Mouse (Mus musculus) c-Kit-positive CD71-positive TER-119-positive erythroid progenitor cells, embryonic 14.5 days (primary cell): ENCODE results near the gene Dap.

Experiments used
- DNase-seq: peaks from one replicate; pipeline ENCODE4 v3.0.0-alpha.2; 2013; ENCODE audit warnings: low spot score

Dap gene

DNA sequence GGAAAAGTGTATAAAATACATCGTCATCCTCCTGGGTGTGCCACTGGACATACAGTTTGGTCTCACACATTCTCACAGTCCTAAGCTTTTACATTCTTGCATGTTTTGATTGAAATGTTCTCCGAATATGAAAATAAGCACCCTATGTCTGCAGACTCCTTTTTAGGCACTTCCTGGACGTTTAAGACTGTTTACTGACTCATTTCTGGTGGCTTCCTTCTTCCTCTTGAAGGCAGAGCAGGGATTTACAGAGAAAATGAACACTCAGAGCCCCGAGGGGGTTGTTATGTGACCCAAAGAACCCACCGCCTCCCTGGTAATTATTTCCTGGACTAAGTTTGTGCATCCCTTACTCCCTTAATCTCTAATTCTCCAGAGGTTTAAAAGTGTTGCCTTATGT lies 13.8 kb downstream of the Dap start:
- DNase-seq, result no peak

DNA sequence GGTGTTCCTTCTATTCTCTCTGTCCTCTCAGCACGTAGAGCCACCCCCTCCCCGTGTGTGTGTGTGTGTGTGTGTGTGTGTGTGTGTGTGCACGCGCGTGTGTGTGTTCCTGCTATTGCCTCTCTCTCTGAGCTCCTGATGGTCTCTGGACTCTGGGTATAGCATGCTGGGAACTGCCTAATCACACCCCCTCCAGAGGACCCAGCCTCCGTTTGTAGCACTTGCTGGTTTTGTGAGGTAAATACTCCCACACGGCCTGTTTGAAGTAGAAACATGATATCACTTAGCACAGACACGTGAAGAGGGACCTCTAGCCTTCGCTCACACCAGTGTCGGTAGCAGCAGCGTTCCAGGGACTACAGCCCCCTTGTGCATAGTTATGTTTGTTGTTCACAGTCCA lies 14.5 kb downstream of the Dap start:
- no peak for DNase-seq

DNA sequence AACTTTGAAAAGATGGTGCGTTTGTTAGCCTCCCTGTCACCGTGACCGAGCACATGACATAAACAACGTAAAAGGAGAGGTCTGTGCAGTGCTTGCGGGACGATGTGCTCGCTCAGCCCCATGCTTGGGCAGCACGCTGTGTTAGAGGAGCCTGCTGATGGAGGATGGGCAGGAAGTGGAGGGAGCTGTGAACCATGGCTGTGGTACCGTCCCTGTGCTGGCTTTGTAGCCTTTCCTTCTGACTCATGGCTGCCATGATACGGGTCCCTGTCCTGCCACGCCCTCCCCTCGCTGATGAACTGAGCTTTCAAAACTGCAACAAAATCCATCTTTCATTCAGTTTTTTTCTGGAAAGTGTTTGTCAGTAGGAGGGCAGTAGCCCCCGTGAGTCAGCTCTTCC lies 15.6 kb downstream of the Dap start:
- DNase-seq, result no peak

DNA sequence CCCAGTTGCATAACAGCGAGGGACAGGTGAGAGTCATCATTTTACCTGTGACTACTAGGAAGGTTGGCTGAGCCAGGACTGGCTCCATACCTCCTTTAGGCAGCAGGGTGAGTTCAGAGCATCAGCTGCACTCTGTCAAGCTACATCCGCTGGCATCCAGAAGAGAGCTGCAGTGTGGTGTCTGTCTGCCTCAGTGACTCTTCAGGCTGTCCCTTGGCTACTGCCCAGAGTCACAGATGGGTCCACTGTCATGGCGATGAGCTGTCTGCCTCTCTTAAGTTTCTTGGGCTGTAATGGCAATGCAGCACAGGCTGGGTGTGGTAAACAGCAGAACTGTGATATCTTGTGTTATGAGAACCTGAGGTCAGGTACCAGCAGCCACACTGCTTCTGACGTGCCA lies 16.1 kb downstream of the Dap start:
- no peak for DNase-seq

DNA sequence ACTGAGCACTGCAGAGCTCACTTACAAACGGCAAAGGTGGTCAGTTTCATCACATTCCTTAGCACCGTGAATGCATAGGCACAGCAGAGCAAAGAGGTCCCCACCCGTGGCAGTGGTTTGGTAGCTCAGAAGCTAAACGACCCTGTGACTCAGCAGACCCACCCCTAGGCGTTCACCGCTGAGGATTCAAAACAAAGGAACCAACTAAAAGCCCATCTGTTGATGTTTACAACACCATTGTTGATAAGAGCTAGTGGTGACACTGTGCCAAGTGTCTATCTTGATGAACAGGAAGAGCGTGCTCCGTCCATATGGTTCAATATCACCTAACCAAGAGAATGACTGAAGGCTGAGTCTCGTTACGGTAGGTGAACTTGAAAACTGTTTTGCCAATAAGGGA lies 19.1 kb downstream of the Dap start:
- no peak for DNase-seq

DNA sequence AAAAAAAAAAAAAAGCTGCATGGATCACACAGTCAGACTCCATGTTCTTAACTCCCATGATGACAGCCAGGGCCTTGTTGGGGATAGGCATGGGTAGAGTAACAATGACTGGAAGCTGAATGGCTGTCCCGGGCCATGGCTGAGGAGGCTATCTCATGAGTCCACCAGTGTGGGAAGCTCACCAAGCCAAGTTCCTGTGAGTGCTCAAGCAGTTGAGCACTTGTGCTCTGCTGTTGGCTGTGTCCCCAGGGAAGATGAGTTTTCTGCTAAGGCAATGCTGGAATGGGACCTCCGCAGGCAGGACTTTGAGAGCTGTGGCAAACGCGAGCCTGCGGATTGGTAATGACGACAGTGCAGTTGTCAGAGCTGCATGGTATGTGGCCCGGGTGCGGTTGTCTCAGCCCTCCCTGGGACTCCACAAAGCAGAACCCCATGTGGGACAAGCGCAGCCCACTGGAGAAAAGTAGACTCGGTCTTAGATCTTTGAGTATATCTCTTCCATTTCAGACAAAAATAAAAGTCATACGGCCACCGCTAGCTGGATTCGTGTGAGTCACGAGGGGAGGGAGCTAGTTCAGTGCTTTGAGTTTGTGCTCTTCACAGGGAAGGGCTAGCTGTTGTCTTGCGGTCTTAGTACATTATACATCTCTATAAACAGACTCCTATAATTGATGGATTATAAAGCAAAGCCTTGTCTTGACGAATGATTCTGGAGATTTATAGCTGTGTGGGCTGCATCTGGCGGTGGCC lies 20.8 kb downstream of the Dap start:
- no peak for DNase-seq

DNA sequence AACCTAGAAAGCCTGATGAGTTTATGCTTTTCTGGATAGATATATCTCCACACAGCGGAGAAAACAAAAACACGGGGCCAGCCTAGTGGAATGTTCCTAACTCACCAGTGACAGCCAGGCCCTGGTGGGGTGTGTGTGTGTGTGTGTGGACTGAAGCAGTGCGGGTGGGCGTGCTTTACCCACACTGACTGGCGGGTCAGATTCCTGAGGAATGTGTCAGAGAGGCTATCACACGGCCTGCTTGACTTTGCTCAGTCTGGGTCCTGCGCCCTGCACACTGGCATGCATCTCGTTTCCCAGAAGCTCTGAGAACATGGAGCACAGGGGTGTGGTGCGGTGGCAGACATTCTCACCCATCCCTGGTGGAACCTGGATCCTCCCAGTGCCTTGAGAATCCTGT lies 21.8 kb downstream of the Dap start:
- no peak for DNase-seq

DNA sequence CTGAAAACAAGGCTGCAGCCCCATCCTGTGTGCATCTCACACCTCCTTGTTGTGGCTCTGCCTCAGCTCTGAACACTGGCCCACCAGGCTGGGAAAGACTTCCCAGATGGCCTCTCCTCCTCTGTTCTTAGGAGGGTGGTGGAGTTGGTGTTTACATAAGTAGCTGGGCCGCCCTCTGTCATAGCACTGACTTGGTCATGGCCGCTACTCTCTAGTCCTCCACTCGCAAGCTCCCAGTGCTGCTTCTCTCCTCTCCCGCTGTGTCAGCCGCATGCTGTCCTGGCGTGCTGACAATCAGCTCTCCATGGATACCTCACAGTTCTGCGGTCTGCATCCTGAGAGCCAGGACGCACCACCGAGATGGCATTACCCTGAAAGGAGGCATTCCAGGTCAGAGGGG lies 22.9 kb downstream of the Dap start:
- DNase-seq, result no peak

DNA sequence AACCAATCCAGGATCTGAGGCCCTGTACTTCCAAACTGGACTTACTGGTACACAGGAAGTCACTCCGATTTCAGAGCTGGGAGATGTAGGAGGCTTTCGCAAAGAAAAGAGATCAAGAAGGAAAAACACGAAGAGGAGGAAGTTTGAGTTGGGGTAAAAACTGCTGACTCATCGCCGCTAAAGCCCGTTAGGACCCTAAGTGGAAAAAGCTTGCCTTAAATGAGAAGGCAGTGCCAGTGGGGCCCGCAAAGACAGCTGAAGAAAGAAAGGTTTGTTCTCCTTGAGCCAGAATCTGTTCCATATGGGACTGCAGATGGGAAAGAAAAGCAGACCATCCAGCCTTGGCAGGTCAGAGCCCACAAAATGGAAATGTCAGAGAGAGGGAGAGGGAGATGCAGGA lies 24.8 kb downstream of the Dap start:
- DNase-seq, result no peak

DNA sequence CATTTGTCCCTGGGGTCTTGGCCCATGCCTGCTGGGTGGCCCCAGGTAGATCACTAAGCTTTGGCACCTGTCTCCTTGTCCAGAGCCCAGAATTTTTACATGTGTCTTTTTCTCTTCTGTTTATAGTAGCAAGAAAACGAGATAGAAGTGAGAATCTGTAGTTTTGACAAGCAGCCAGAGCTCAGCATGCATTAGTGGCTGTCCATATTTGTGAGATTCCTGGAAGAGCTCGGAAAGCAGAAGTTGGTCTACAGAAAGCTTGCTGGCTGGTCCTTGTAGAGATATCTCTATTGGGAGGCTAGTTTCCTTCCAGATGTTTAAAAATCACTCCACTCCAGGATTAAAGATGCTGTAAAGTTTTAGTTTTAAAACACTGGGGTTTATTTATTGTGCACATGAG lies 25.9 kb downstream of the Dap start:
- no peak for DNase-seq

DNA sequence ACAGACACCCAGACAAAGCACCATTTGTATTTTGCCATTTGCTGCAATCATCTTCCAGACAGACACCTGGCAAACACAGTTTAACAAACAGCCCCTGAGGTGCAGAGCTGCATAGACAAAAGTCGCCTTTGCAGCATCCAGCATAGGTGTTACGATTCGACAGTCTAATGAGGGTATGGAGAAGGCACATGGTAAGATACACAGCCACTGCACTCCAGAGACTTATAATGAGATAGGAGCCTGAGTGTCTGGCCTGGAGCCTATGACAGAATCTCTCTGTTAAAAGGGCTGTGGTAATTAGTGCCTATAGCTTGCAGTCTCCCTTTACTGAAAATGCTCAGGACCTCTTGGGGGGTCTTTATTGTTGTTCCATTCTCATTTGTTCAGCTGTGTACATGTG lies 26.6 kb downstream of the Dap start:
- no peak for DNase-seq

DNA sequence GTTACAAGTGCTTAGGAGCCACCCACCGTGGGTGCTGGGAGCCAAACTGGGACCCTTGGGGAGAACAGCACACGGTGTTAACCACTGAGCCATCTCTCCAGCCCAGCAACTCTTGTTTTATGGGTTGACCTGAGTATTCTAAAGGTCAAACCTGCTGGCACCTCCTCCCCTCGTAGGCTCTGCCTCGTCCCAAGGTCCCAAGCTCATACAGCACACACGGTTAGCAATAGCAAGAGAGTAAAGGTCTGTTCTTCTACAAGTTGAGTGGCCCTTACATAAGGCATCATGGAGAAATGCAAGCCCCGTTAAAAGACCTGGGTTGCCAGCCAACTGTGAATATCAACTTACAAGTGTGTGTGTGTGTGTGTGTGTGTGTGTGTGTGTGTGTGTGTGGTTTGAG lies 27.1 kb downstream of the Dap start:
- no peak for DNase-seq

DNA sequence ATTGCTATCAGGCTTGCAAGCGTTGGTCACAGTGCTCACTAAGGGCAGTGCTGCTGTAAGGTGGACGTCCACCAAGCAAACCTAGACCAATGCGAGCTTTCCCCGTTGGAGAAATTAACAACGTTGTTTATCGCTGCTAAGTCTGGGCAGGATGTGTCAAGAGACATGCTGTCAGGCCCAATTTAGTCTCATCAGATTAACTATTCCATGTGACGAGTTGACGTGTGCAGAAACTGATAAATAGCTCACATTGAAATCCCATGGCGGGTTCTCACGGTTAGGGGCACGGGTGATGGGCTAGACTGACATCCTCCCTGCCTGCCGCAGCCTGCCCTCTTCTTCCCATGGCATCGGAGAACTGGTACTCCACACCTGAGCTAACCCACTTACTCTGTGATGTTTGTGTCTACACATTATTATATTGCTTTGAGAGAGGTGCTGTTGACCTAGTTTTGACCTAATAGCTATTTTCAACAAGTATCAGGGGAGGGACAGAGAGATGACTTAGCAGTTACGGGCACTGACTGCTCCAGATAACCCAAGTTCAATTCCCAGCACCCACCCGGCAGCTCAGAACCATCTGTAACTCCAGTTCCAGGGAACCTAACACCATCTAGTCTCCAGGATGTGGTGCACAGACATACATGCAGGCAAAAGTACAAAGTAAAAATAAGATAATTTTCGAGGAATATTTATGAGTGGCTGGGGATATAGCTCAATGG lies 28.6 kb downstream of the Dap start:
- DNase-seq, result peak; percentile 28

DNA sequence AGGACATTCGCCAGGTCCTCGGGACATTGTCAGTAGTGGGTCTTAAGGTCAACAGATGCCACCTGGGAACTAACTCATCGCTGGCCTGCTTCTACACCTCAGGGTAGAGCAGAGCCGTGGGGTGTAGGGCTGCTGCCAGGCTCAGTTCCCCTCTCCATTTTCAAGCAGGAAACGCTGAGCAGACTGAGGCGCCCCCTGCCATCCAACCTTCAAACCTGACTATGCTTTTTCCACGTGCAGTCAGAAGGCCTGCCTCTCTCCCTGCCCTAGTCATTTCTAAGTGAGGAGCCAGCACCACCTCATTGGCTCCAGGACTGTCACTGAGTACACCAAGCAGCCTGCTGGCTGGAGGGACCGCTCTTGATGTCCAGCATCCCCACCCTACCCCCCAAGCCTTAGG lies 29.3 kb downstream of the Dap start:
- no peak for DNase-seq

DNA sequence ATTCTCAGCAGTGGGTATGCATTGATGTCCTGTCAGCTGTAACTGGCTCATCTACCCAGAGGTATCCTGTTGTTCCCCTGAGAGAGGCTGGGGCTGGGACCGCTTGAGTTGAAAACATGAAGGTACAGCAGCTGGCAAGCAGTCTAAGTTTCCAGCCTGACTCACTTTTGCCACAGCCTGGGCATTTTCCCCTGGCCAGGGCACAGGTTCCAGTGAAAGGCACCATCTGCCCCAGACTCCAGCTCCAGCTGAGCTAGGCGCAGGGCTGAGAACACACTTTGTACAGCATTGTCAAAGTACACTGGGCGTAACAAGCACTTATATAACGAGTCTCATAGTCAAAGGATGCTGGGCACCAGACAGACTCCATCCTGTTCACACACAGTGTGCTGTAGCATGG lies 29.8 kb downstream of the Dap start:
- DNase-seq, result no peak

DNA sequence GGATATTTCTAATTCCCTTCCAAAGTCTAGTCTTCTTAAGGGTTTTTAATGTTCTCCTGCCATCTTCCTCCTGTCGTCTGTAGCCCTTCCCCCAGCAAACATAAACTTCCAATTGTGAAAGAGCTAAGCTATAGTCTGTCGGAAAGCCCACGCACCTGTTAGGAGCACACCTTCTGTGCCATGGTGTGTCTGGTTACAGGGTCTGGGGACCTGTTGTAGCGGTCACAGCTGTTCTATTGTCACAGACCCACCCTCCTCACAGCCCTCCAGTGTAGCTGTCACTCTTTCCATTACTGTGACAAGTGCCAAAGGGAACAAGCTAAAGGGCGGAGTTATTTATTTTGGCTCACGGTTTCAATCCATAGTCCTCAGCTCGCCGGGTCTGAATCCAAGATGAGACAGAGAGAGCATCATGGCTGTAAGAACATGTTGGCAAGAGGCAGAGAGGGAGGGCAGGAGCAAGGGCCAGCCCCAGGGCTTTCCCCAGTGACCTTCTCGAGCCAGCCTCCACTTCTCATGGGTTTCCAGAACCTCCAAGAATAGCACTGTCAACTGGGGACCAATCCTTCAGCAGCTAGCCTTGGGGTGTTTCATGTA lies 30.9 kb downstream of the Dap start:
- DNase-seq, result no peak

DNA sequence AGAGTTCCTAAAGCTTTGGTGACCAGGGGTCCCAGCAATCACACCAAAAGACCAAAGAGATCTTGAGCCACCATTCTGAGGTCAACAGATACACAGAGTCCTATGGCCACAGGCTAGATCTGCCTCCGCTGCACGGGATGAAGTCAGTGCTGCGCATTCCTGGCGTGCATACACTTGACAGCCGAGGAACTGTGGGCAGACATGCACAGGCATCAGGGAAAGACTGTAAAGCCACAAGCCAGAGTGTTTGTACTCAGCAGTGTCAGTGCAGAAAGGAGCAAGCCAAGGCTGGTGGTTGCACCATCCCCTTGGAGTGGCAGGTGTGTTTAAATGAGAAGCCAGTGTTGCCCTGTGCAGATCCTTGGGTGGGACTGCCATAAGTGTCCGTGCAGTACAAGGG lies 31.6 kb downstream of the Dap start:
- no peak for DNase-seq

DNA sequence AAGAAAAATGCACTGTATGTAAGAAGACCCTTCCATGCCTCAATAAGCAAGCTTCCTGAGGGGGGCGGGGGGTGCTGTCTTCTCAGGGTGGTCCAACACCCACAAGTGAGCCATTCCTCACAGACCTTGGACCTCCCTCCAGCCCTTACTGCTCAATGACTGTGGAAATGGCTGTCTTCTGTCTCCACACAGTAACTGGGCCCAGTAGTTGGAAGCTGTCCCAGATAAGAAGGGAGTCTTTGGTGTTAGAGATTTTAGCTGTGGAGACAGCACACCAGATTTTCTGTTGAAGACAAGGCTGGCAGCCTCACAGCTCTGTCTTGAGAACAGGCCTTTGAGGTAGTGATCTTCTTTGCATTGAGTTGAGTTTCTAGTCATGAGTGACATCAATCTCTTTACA lies 33.2 kb downstream of the Dap start:
- no peak for DNase-seq

DNA sequence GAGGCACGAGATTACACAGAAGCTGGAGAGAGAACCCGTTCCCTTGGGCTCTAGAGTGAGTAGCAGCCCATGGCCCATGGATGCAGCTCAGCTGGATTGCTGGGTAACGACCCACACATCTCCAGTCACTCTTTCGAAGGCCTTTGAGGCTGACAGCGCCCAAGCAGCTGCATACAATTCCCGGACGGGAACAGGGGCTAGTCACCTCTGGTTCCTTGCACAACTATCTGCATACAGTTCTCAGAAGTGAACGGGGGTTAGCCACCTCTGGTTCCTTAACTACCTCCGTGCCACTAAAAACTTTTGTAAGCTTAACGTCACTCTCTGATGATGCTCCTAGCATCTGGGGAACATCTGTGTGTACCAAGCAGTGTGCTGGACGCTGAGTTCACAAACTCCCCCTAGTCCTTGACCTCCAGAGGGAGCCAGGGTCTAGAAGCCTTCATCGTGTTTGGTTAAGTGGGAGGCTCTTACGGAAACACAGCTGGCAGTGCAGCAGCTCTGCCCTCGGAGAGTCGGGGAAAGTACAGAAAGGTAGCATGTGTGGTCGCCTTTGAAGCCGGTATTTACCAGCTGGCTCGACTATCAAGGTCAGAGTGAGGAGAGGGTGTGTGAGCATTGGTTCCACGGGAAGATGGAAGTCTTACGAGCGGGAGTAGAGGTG lies 34.0 kb downstream of the Dap start:
- DNase-seq, result no peak

DNA sequence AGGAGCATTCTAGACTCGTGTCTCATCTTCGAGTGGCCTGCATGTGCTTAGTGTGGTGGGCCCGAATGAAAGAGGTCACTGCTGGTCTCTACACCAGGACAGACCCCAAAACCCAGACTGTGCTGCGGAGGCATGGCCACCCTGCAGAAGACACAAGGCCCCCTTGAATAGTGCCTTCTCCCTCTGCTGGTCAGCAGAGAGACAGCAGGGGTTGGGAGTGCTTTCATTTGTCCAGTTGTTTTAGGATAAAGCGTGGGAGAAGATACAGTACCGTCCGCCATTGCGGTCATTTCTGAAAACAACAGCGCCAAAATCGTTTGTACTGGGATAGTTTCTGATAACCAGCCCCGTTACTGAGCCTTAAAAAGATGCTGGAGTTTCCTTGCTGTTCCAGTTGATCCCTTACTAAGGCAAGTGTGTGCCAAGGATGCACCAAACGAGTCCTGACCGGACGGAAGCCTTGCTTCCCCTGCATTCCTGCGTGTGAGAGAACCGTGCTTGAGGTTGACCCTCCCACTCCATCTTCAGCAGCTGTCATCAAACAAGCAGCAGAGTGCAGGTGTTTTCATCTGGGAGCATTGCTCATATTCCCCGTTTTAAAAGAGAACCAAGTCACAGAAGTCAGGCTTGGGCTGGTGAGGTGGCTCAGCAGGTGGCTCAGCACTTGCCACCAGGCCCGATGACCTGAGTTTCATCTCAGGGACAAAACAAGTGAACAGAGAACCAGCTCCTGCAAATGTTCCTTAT lies 34.8 kb downstream of the Dap start:
- no peak for DNase-seq

DNA sequence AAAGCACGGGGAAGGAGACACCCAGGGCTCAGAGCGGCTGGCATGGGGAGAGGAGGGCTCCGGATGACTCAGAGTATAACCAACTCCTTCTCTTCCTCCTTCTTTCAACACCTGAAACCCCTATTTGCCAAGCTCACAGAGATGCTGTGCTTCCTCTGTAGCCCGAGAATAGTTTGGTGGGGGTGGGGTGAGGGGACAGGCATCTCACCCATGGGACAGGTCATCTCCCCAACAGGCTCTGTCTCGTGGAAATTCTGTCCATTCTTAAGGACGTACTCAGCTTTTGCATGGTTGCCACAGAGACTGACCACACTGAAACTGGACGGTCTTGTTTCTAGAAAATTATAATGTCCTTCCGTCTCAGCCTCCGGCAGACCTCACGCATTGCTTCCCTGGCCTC lies 37.0 kb downstream of the Dap start:
- DNase-seq, result no peak

DNA sequence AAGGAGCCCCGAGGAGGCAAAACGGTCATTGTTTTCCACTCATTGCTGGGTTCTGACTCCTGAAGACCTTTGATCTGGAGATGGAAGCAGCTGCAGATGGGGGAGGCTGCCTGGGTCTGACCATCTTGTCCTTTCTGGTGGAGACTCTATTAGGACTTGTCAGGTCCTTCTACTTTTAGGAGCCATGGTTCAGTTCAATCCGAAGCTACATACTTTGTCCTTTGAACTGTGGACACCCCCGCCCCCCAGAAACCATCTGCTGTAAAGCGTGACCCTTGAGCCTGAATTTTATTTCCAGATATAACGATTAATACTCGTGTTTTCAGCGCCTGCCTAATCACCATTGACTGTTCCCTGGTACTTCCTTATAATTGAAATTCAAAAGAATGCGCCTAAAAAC lies 38.2 kb downstream of the Dap start:
- no peak for DNase-seq
